Mouse (Mus musculus) gastrocnemius, postnatal 4 days (tissue): ENCODE measurements around the gene Trap1a. TPM values are rescaled to one million over a fixed set of nuclear protein-coding genes. Genes with fewer than 3 reads are reported as not detected.
"Not testable (repeated sequence)": the region's sequence is repeated elsewhere in the genome, so short reads cannot be mapped to it uniquely, and the experiment has no call there.

ENCODE experiments used
- DNase-seq, 2 experiments: peaks; one replicate each; pipeline ENCODE4 v3.0.0; 2021 to 2022; ENCODE audit warnings: low spot score in 2 of 2, mixed read lengths in 2 of 2
- long read RNA-seq, 2 experiments: library from polyadenylated mRNA; stranded (forward); transcript quantifications; one replicate each; pipeline ENCODE4 v2.0.0; 2021
- total RNA-seq, 2 experiments: library from RNA; stranded (reverse); gene quantifications; 2 replicates each; pipeline ENCODE4 v1.2.3; 2021

Gene Trap1a
- not detected for total RNA-seq
- long read RNA-seq, experiment 1 = 0 reads
- long read RNA-seq, experiment 2 = 0 reads

GRCm38 (mm10) chrX:139333263-139333994, at the start of gene Trap1a:
Gene Trap1a (plus strand): TSS chrX:139333683.
- DNase-seq = no peak

GRCm38 (mm10) chrX:139293114-139293513, 40.4 kb upstream of the Trap1a start:
- no peak for DNase-seq

- DNase-seq = no peak
These were observed 38.2 kb upstream of the Trap1a start for GRCm38 (mm10) chrX:139295325-139295724.

- not testable (repeated sequence) for DNase-seq
These were observed 16.1 kb upstream of the Trap1a start for GRCm38 (mm10) chrX:139317356-139317755.

GRCm38 (mm10) chrX:139332583-139332982, 900 bp upstream of the Trap1a start:
- no peak for DNase-seq

- no peak for DNase-seq
These were observed 1.3 kb downstream of the Trap1a start for GRCm38 (mm10) chrX:139334504-139335418.

GRCm38 (mm10) chrX:139335419-139336074, 2.1 kb downstream of the Trap1a start:
- no peak for DNase-seq

GRCm38 (mm10) chrX:139339553-139339952, 6.1 kb downstream of the Trap1a start:
- DNase-seq = no peak

GRCm38 (mm10) chrX:139341185-139341584, 7.7 kb downstream of the Trap1a start:
- DNase-seq = no peak

- DNase-seq = no peak
These were observed 18.8 kb downstream of the Trap1a start for GRCm38 (mm10) chrX:139352192-139352772.

- DNase-seq = no peak
These were observed 24.3 kb downstream of the Trap1a start for GRCm38 (mm10) chrX:139357639-139358260.

- DNase-seq = no peak
These were observed 24.9 kb downstream of the Trap1a start for GRCm38 (mm10) chrX:139358361-139358760.

GRCm38 (mm10) chrX:139366837-139367528, 33.5 kb downstream of the Trap1a start:
- DNase-seq = no peak

GRCm38 (mm10) chrX:139367529-139367908, 34.0 kb downstream of the Trap1a start:
- no peak for DNase-seq

GRCm38 (mm10) chrX:139369122-139369521, 35.6 kb downstream of the Trap1a start:
- no peak for DNase-seq

- DNase-seq = no peak
These were observed 39.2 kb downstream of the Trap1a start for GRCm38 (mm10) chrX:139372665-139373064.
